Mouse (Mus musculus) bone marrow macrophage, adult 2 months (primary cell): ENCODE results near the gene Pou6f2.

Source experiments
- CTCF ChIP-seq: IDR thresholded peaks from 2 replicates; pipeline ENCODE4 v1.5.1; 2012; ENCODE audit warnings: low read depth, mild to moderate bottlenecking, low read length, moderate library complexity
- POLR2A ChIP-seq: IDR thresholded peaks from 2 replicates; pipeline ENCODE4 v1.6.1; 2012; ENCODE audit warnings: mild to moderate bottlenecking, low read depth, low read length, borderline replicate concordance

- TF ChIP-seq POLR2A (no peak), CTCF (no peak)
Observed at GRCm38 (mm10) chr13:18332596-18332995, 64.9 kb downstream of the Pou6f2 start.
